Mouse (Mus musculus): ENCODE data around the gene Col11a2. TPM values are rescaled to one million over a fixed set of nuclear protein-coding genes. Genes with fewer than 3 reads are reported as not detected.

The Col11a2 gene
- polyA plus RNA-seq, 1 experiment from 2014 or later, result 0.61 TPM

DNA sequence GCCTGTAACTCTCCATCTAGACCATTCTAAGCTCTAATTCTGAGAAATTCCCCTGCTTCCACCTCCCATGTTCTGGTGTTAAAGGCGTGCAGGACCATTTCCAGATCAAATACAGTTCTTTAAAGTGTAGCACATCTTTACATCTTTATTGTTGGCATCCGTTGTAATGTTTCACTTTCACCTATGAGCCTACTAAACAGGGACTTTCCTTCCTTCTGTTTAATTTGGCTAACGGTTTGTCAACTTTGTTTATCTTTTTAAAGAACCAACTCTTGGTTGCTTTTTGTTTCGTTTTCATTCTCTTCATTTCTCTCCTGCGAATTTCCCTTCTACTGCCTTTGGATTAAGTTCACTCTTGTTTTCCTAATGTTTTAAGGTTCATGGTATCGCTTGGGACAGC, 63.6 kb downstream of the Col11a2 start:
- H3K27ac ChIP-seq (ENCODE audit: low read length), result no peak overlapping the region
- no peaks in the 10 kb centered on the region for H3K27me3 ChIP-seq (ENCODE audit: control insufficient read depth, insufficient read depth, low read length)
- no peak overlapping the region for H3K4me3 ChIP-seq (replicated peaks; ENCODE audit: low read length)
- no peak overlapping the region for H3K9ac ChIP-seq (ENCODE audit: low read length)
- ATAC-seq (ENCODE audit: insufficient read depth, low FRiP score), result no peak
- no peaks in the 10 kb centered on the region for H3K36me3 ChIP-seq (ENCODE audit: control insufficient read depth, insufficient read depth, low read length)
- 65% methylated on average over 6 of the region's 6 CpGs for WGBS
- H3K4me2 ChIP-seq (ENCODE audit: low read depth, low read length), result no peak overlapping the region
- peaks cover 11% of the 10 kb centered on the region for H3K4me1 ChIP-seq (ENCODE audit: control insufficient read depth, insufficient read depth, low read length)
- no peaks in the 10 kb centered on the region for H3K9me3 ChIP-seq (replicated peaks; ENCODE audit: control insufficient read depth, low read length)

DNA sequence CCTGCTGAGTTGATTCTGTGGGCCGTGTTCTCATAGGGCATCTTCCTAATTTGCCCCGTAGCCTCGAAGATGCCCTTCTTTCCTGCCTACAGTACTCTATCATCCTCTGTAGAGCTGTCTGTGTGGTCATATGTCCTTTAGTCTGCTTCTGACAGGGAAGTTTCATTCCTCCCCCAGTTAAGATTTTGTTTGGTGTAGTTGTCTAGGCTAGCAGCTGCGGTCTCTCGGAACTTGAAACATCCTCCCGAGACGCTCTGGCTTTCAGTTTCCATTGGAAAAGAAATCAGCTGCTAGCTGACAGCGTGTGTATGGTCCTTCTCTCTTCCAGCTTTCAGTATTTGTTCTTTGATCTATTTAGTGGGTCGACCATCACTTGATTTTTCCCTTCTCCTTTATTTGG, 65.6 kb downstream of the Col11a2 start:
- Histone ChIP-seq H3K9ac (ENCODE audit: low read length) (no peak overlapping the region), H3K27me3 (ENCODE audit: control insufficient read depth, insufficient read depth, low read length) (no peaks in the 10 kb centered on the region), H3K36me3 (ENCODE audit: control insufficient read depth, insufficient read depth, low read length) (no peaks in the 10 kb centered on the region), H3K27ac (ENCODE audit: low read length) (no peak overlapping the region), H3K4me2 (ENCODE audit: low read depth, low read length) (no peak overlapping the region), H3K4me3 (replicated peaks; ENCODE audit: low read length) (no peak overlapping the region), H3K4me1 (ENCODE audit: control insufficient read depth, insufficient read depth, low read length) (peaks cover 2% of the 10 kb centered on the region; the same call in 1 of the 2 replicates), H3K9me3 (replicated peaks; ENCODE audit: control insufficient read depth, low read length) (no peaks in the 10 kb centered on the region)
- no peak for ATAC-seq (ENCODE audit: insufficient read depth, low FRiP score)
- WGBS, result 61% methylated on average over 9 of the region's 9 CpGs

DNA sequence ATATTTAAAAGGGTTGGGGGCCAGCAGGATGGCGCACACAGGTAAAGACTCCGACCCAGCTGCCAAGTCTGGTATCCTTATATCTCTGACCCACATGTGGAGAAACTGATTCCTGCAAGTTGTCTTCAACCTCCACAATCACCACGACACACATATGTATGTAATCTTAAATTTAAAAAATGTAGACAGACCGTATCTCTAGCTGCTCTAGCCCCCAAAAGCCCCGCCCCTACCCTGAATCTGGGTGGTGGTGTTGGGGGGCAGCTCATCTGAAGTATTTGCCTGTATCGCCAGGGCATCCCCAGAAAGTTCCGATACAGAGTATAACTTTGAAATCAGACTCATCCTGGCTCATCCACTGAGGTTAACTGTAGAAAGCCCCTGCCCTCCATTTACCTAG, 67.3 kb downstream of the Col11a2 start:
- WGBS, result 82% methylated on average over 7 of the region's 7 CpGs

DNA sequence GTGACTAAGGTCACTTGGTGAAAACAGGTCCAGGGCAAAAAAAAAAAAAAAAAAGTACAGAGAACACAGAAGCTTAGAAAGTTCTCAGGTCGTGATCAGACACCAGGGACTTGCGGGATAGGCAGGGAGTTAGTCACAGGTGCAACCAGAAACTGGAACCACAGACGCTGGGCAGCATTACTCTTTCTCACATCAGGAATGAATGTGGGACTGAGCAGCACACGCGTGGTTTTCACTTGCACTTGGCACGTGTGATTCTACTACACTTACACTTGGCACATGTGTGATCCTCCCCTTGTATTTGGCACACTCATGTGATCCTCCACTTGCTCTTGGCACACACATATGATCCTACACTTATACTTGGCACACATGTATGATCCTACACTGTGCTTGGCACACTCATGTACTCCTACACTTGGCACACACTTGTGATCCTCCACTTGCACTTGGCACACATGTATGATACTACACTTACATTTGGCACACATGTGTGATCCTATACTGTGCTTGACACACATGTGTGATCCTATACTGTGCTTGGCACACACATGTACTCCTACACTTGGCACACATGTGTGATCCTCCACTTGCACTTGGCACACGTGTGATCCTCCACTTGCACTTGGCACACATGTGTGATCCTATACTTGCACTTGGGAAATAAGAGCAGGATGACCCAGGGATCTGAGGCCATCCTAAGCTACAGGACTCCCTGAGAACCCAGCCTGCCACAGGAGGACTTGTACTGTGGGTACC, 68.1 kb downstream of the Col11a2 start:
- no peaks in the 10 kb centered on the region for H3K4me1 ChIP-seq (ENCODE audit: control insufficient read depth, insufficient read depth, low read length)
- WGBS, result 80% methylated on average over 7 of the region's 7 CpGs
- H3K9ac ChIP-seq (ENCODE audit: low read length), result no peak overlapping the region
- no peak for ATAC-seq (ENCODE audit: insufficient read depth, low FRiP score)
- H3K27me3 ChIP-seq (ENCODE audit: control insufficient read depth, insufficient read depth, low read length), result no peaks in the 10 kb centered on the region
- peaks cover 13% of the 10 kb centered on the region for H3K36me3 ChIP-seq (ENCODE audit: control insufficient read depth, insufficient read depth, low read length)
- no peak overlapping the region for H3K4me3 ChIP-seq (replicated peaks; ENCODE audit: low read length)
- no peaks in the 10 kb centered on the region for H3K9me3 ChIP-seq (replicated peaks; ENCODE audit: control insufficient read depth, low read length)
- H3K4me2 ChIP-seq (ENCODE audit: low read depth, low read length), result no peak overlapping the region
- H3K27ac ChIP-seq (ENCODE audit: low read length), result no peak overlapping the region

More for the DNA sequence above, 67.3 kb downstream of the Col11a2 start:
- Histone ChIP-seq H3K27ac (ENCODE audit: low read length) (no peak overlapping the region), H3K9ac (ENCODE audit: low read length) (no peak overlapping the region), H3K27me3 (ENCODE audit: control insufficient read depth, insufficient read depth, low read length) (no peaks in the 10 kb centered on the region), H3K4me3 (replicated peaks; ENCODE audit: low read length) (no peak overlapping the region), H3K9me3 (replicated peaks; ENCODE audit: control insufficient read depth, low read length) (no peaks in the 10 kb centered on the region), H3K4me2 (ENCODE audit: low read depth, low read length) (no peak overlapping the region), H3K36me3 (ENCODE audit: control insufficient read depth, insufficient read depth, low read length) (peaks cover 6% of the 10 kb centered on the region; the same call in 1 of the 2 replicates), H3K4me1 (ENCODE audit: control insufficient read depth, insufficient read depth, low read length) (peaks cover 2% of the 10 kb centered on the region; the same call in 1 of the 2 replicates)
- no peak for ATAC-seq (ENCODE audit: insufficient read depth, low FRiP score)

DNA sequence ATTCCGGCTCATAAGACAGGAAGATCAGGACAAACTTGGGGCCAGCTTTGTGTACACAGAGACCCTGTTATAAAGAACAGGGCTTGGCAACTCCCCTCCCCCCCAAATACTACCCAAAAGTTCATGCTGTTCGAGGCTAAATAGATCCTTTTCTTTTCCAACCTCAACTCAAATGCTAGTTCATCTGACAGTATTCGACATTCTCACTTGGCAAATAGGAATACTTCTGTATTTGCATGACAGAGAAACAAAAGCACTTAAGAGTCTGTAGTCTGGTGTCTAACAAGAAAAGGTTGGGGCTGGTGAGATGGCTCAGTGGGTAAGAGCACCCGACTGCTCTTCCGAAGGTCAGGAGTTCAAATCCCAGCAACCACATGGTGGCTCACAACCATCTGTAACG, 69.2 kb downstream of the Col11a2 start:
- no peak overlapping the region for H3K9ac ChIP-seq (ENCODE audit: low read length)
- H3K27me3 ChIP-seq (ENCODE audit: control insufficient read depth, insufficient read depth, low read length), result no peaks in the 10 kb centered on the region
- whole genome bisulfite sequencing, result 72% methylated on average over 5 of the region's 6 CpGs
- H3K9me3 ChIP-seq (replicated peaks; ENCODE audit: control insufficient read depth, low read length), result no peaks in the 10 kb centered on the region
- H3K4me2 ChIP-seq (ENCODE audit: low read depth, low read length), result no peak overlapping the region
- no peak overlapping the region for H3K27ac ChIP-seq (ENCODE audit: low read length)
- no peaks in the 10 kb centered on the region for H3K4me1 ChIP-seq (ENCODE audit: control insufficient read depth, insufficient read depth, low read length)
- H3K4me3 ChIP-seq (replicated peaks; ENCODE audit: low read length), result no peak overlapping the region
- no peak for ATAC-seq (ENCODE audit: insufficient read depth, low FRiP score)
- peaks cover 25% of the 10 kb centered on the region for H3K36me3 ChIP-seq (ENCODE audit: control insufficient read depth, insufficient read depth, low read length)

DNA sequence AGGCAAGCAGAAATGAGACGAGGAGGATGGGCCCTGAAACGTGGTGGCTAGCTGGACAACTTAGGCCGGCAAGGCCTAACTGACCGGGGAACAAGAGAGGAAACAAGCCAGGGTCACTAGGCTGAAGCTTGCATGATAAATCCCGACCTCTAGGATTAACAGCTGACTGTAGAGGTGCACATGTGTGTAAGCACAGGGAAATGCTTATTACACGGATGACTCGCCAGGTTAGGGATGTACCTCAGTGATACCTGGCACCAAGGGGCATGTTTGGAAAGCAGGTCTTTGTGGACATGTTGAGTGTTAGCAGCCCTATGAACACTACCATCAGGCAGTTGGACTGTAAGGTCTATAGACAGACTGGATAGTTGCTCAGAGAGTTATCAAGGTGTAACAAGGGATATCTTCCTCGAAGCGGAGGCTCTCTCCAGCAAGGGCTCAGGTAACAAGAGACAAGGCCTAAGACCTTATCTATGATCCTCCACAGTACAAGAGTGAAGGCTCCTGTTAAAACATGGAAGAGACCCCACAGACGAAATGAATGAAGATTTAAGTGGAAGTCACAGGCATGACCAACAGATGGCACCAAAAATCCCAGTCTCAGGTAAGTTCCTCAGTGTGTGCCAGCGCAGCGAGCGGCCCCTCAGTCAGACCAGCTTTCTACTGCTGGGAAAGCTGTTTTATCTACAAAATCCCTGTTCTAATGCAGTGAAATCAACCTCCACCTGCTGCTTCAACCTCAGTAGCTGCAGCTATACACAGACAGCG, 70.0 kb downstream of the Col11a2 start:
- 76% methylated on average over 14 of the region's 14 CpGs for WGBS
- Histone ChIP-seq H3K4me2 (ENCODE audit: low read depth, low read length) (no peak overlapping the region), H3K27me3 (ENCODE audit: control insufficient read depth, insufficient read depth, low read length) (no peaks in the 10 kb centered on the region), H3K9me3 (replicated peaks; ENCODE audit: control insufficient read depth, low read length) (no peaks in the 10 kb centered on the region), H3K9ac (ENCODE audit: low read length) (no peak overlapping the region), H3K27ac (ENCODE audit: low read length) (no peak overlapping the region; the same call in 1 of the 2 replicates), H3K4me1 (ENCODE audit: control insufficient read depth, insufficient read depth, low read length) (no peaks in the 10 kb centered on the region), H3K4me3 (replicated peaks; ENCODE audit: low read length) (no peak overlapping the region), H3K36me3 (ENCODE audit: control insufficient read depth, insufficient read depth, low read length) (peaks cover 32% of the 10 kb centered on the region)
- ATAC-seq (ENCODE audit: insufficient read depth, low FRiP score), result no peak

DNA sequence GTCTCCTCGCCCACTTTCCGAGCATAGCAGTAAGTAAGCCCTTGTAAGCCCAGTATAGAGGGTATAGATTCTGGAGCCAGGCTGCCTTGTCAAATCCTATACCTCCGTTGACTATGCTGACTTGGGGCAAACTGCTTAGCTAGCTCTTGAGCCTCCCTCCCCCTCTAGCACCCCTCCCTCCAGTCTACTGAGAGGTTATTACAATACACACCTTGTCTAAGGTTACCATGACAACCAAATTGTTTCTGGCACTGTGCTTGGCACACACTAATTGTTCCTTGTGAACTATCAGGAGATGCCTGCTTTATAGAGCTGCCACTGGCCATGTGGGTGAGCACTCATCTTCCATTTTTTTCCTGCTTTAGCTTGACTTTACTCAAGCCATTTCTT, 70.6 kb downstream of the Col11a2 start:
- Histone ChIP-seq H3K9ac (ENCODE audit: low read length) (no peak overlapping the region), H3K27ac (ENCODE audit: low read length) (no peak overlapping the region; the same call in none of the 2 replicates), H3K4me3 (replicated peaks; ENCODE audit: low read length) (no peak overlapping the region), H3K4me1 (ENCODE audit: control insufficient read depth, insufficient read depth, low read length) (0 out of 2 replicates have a peak, but pooled peaks cover 2% of the 10 kb centered on the region), H3K4me2 (ENCODE audit: low read depth, low read length) (no peak overlapping the region), H3K27me3 (ENCODE audit: control insufficient read depth, insufficient read depth, low read length) (no peaks in the 10 kb centered on the region), H3K9me3 (replicated peaks; ENCODE audit: control insufficient read depth, low read length) (no peaks in the 10 kb centered on the region), H3K36me3 (ENCODE audit: control insufficient read depth, insufficient read depth, low read length) (peaks cover 38% of the 10 kb centered on the region)
- ATAC-seq (ENCODE audit: insufficient read depth, low FRiP score), result no peak
- 60% methylated on average over 3 of the region's 3 CpGs for WGBS

DNA sequence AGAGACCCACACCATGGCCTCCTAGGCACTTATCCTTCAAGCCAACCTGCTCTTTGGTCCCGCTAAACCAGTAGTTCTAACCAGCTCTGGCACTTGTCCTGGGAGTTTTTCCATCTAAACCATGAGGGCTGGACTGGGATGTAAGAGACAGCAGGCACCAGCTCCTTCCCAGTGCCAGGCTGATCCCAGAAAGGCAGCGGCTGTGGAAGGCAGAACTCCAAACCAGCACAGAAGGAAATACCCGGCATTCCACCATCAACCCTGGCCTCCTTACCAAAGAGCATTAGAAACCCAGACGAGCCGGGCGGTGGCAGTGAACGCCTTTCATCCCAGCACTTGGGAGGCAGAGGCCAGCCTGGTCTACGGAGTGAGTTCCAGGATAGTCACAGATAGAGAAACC, 71.1 kb downstream of the Col11a2 start:
- no peak for ATAC-seq (ENCODE audit: insufficient read depth, low FRiP score)

DNA sequence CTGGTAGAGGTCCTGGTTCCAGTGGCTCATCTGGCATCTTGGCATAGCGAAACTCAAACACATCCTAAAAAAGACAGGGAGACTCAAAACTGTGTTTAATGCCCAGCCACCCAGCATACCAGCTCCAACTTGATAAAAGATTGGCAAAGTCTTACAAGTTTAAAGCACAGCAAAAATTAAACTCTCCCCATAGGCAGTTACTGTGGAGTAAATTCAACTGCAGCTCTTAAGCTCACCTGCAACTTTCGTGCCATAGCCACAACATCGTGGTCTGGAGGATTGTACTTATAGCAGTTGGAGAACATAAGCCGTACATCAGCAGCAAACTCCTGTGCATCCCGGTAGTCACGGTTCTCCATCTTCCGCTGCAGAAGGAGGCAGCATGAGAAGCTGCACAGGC, 74.9 kb downstream of the Col11a2 start:
- Histone ChIP-seq H3K9me3 (replicated peaks; ENCODE audit: control insufficient read depth, low read length) (no peaks in the 10 kb centered on the region), H3K27me3 (ENCODE audit: control insufficient read depth, insufficient read depth, low read length) (no peaks in the 10 kb centered on the region), H3K36me3 (ENCODE audit: control insufficient read depth, insufficient read depth, low read length) (peaks cover 58% of the 10 kb centered on the region), H3K4me1 (ENCODE audit: control insufficient read depth, insufficient read depth, low read length) (peaks cover 17% of the 10 kb centered on the region), H3K9ac (ENCODE audit: low read length) (no peak overlapping the region), H3K27ac (ENCODE audit: low read length) (no peak overlapping the region), H3K4me2 (ENCODE audit: low read depth, low read length) (no peak overlapping the region), H3K4me3 (replicated peaks; ENCODE audit: low read length) (no peak overlapping the region)
- ATAC-seq (ENCODE audit: insufficient read depth, low FRiP score), result no peak
- 92% methylated on average over 7 of the region's 7 CpGs for WGBS

More for the DNA sequence above, 71.1 kb downstream of the Col11a2 start:
- Histone ChIP-seq H3K9me3 (replicated peaks; ENCODE audit: control insufficient read depth, low read length) (no peaks in the 10 kb centered on the region), H3K4me2 (ENCODE audit: low read depth, low read length) (no peak overlapping the region), H3K36me3 (ENCODE audit: control insufficient read depth, insufficient read depth, low read length) (peaks cover 43% of the 10 kb centered on the region), H3K9ac (ENCODE audit: low read length) (no peak overlapping the region), H3K27ac (ENCODE audit: low read length) (peak overlapping the region; percentile 32), H3K4me1 (ENCODE audit: control insufficient read depth, insufficient read depth, low read length) (0 out of 2 replicates have a peak, but pooled peaks cover 3% of the 10 kb centered on the region), H3K27me3 (ENCODE audit: control insufficient read depth, insufficient read depth, low read length) (no peaks in the 10 kb centered on the region), H3K4me3 (replicated peaks; ENCODE audit: low read length) (no peak overlapping the region)
- 57% methylated on average over 8 of the region's 8 CpGs for WGBS

Data from stomach, embryonic 16.5 days (tissue).